Mouse (Mus musculus) stomach, adult 2 months (tissue): Measurements from ENCODE around the gene Olfr582. TPM values are rescaled to one million over a fixed set of nuclear protein-coding genes. Genes with fewer than 3 reads are reported as not detected.

Experiments
- polyA plus RNA-seq: library from polyadenylated mRNA; depleted of rRNA; stranded (reverse); fragments of >200 nt; gene quantifications from 2 replicates; pipeline ENCODE4 v1.2.3, GENCODE M21; 2012; rRNA removed

The Olfr582 gene
- polyA plus RNA-seq = not detected in 2 replicates

DNA sequence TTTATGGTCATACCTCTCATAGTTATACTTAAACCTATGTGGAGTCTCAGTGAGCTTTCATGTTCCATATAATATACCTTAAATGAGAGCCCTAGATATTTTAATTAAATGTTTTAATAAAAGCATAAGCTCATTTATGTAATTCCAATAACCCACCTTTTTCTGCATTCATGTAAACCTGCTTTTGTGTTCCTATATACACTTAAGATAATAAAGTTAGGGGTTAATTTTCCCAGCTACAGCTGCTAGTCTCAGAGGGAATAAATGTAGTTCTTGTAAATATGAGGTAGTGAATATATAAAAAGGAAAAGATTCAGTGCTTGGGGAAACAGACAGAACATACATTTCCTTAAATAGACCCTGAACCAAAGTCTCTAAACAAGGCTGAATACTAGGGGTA is at the start of gene Olfr582:
TSS of gene Olfr582 (plus strand) at position 301 of the 400 bp plus-strand sequence.

DNA sequence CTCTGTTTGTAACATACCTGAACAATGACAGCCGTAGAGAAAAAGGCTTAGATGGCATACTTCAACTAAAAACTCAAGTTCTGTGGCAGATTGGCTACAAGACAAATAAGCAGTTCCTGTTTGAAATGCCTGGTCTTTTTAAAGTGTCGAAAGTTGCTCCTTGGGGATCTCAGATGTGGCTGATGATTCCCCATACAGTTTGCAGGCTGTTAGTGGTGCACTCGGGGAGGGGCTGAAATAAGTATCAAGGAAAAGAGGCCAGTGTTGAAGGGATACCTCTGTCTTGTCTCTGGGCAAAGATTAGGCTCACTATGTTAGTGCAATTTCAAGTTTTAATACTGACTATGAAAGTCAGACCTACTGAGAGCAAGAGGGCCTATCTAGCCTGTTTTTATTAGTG is 48.6 kb upstream of the Olfr582 start, which contains the start of gene Olfr578:
TSS of gene Olfr578 (minus strand) at position 101 of the 400 bp plus-strand sequence.

DNA sequence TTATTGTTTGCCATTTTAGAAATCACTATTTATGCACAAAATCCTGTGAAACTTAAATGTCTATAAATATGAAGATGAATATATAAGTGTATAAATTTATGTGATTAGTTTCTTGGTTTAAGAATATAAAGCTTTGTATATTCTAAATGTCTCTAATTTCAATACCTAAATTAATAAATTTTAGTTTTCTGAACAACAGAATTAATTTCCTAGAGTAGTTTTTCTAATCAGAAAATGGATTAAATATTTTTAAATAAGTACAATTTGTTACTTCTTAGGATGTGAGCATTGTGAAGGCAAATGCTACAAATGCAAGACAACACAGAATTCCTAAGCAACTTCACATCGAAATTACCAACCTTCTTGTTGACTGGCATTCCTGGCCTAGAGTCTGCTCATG is 13.2 kb downstream of the Olfr582 start, which contains the start of gene Olfr583:
TSS of gene Olfr583 (plus strand) at position 301 of the 400 bp plus-strand sequence.

DNA sequence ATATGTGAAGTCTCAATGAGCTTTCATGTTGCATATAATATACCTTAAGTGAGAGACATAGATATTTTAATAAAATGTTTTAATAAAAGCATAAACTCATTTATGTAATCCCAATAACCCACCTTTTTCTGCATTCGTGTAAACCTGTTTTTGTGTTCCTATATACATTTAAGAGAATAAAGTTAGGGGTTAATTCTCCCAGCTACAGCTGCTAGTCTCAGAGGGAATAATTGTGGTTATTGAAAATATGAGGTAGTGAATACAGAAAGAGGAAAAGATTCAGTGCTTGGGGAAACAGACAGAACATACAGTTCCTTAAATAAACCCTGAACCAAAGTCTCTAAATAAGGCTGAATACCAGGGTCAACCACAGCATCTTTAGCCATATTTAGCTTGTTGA is 43.8 kb downstream of the Olfr582 start, which contains the start of gene Olfr584:
TSS of gene Olfr584 (plus strand) at position 301 of the 400 bp plus-strand sequence.

Other genes with a start within 250 kb of the Olfr582 start
- gene Olfr564, start 234.5 kb upstream of the Olfr582 start, polyA plus RNA-seq = not detected in 2 replicates
- not detected in 2 replicates for gene Olfr566, start 179.3 kb upstream of the Olfr582 start, polyA plus RNA-seq
- not detected in 2 replicates for gene Olfr568, start 160.9 kb upstream of the Olfr582 start, polyA plus RNA-seq
- gene Olfr569, start 147.1 kb upstream of the Olfr582 start, polyA plus RNA-seq = not detected in 2 replicates
- gene Olfr570, start 143.4 kb upstream of the Olfr582 start, polyA plus RNA-seq = not detected in 2 replicates
- not detected in 2 replicates for gene Olfr571, start 120.5 kb upstream of the Olfr582 start, polyA plus RNA-seq
- gene Olfr572, start 113.6 kb upstream of the Olfr582 start, polyA plus RNA-seq = not detected in 2 replicates
- not detected in 2 replicates for gene Olfr573-ps1, start 95.4 kb upstream of the Olfr582 start, polyA plus RNA-seq
- gene Olfr574, start 89.6 kb upstream of the Olfr582 start, polyA plus RNA-seq = not detected in 2 replicates
- gene Olfr575, start 79.2 kb upstream of the Olfr582 start, polyA plus RNA-seq = not detected in 2 replicates
- gene Olfr576, start 75.4 kb upstream of the Olfr582 start, polyA plus RNA-seq = not detected in 2 replicates
- gene Olfr577, start 62.1 kb upstream of the Olfr582 start, polyA plus RNA-seq = not detected in 2 replicates
- not detected in 2 replicates for gene Olfr578, start 48.7 kb upstream of the Olfr582 start, polyA plus RNA-seq
- not detected in 2 replicates for gene Olfr583, start 13.3 kb downstream of the Olfr582 start, polyA plus RNA-seq
- not detected in 2 replicates for gene Olfr584, start 43.9 kb downstream of the Olfr582 start, polyA plus RNA-seq
- not detected in 2 replicates for gene Olfr585, start 59.7 kb downstream of the Olfr582 start, polyA plus RNA-seq
- not detected in 2 replicates for gene Olfr586, start 87.6 kb downstream of the Olfr582 start, polyA plus RNA-seq
- gene Olfr588-ps1, start 102.9 kb downstream of the Olfr582 start, polyA plus RNA-seq = not detected in 2 replicates
- gene Olfr589, start 118.3 kb downstream of the Olfr582 start, polyA plus RNA-seq = not detected in 2 replicates
- not detected in 2 replicates for gene Olfr591, start 140.3 kb downstream of the Olfr582 start, polyA plus RNA-seq
- gene Olfr592, start 146.8 kb downstream of the Olfr582 start, polyA plus RNA-seq = not detected in 2 replicates
- gene Olfr593, start 173.8 kb downstream of the Olfr582 start, polyA plus RNA-seq = not detected in 2 replicates
- not detected in 2 replicates for gene Olfr594, start 179.0 kb downstream of the Olfr582 start, polyA plus RNA-seq
- not detected in 2 replicates for gene Usp17ld, start 214.5 kb downstream of the Olfr582 start, polyA plus RNA-seq